Mouse (Mus musculus): ENCODE data around the gene Rpl27. TPM values are rescaled to one million over a fixed set of nuclear protein-coding genes. Genes with fewer than 3 reads are reported as not detected.

The Rpl27 gene
- total and polyA plus RNA-seq, 3 experiments = 595 to 2,621 TPM; not detected in 1

DNA sequence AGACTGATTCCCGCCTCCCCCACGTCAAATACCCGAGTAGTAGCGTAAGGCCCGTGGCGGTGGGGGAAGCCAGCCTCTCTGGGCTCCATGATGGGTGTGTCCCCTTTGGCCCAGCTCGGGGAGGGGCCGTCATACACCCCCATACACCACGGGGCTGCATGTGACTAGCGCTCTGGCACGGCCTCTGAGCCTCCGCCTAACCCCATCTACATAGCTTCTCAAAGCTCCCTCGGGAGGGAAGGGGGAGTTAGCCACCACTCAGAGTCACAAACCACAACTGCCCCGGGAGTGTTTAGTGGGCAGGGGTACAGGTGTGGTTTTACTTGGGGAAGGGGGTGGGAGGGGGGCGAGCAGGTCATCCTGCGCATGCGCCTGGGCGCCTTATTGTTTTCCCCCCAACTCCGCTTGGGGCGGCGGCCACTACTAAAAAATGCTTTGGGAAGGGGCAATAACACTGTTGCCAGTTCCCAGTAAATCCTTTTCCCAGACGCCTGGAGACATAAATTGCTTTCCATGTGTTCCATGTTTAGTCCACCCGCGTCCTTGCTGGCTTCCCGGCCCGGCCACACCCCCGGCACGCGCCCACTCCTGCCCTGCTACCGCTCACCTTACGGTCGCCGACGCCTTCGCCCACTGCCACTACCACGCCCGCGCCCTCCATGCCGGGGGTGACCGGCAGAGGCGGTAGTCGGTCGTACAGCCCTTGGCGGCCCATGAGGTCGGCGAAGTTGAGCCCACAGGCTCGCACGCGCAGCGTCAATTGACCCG, 23.2 kb downstream of the Rpl27 start (continued):
- TF ChIP-seq CHD1 (IDR thresholded peaks at IDR 0.05; ENCODE audit: low read depth, low read length) = no peak
- TF ChIP-seq NELFE (IDR thresholded peaks at IDR 0.05; ENCODE audit: low read depth, low read length) = no peak; the same call in 1 of the 2 replicates
- TF ChIP-seq ETS1 (IDR thresholded peaks at IDR 0.05; ENCODE audit: low read depth, low read length) = no peak; the same call in 1 of the 2 replicates
- TF ChIP-seq HCFC1 (IDR thresholded peaks at IDR 0.05; ENCODE audit: low read depth, low read length) = no peak
- TF ChIP-seq ZMIZ1 (IDR thresholded peaks at IDR 0.05; ENCODE audit: low read depth, low read length) = no peak
- TF ChIP-seq USF2 (IDR thresholded peaks at IDR 0.05; ENCODE audit: borderline replicate concordance in 1 of 2, insufficient read depth in 1 of 2, low read depth in 1 of 2, low read length in 2 of 2) = no peak
- TF ChIP-seq ELF1 (IDR thresholded peaks at IDR 0.05; ENCODE audit: low read depth, low read length) = no peak
- TF ChIP-seq MYC (IDR thresholded peaks at IDR 0.05; ENCODE audit: low read depth, low read length) = no peak
- no peak for TF ChIP-seq POLR2A (IDR thresholded peaks at IDR 0.05; ENCODE audit: control insufficient read depth in 1 of 2, insufficient read depth in 1 of 2, low read depth in 1 of 2, low read length in 2 of 2, poor library complexity in 1 of 2)
- peak; percentile 77; the same call in 1 of the 2 replicates for TF ChIP-seq UBTF (IDR thresholded peaks at IDR 0.05; ENCODE audit: borderline replicate concordance, insufficient read depth, low read depth, low read length)
- TF ChIP-seq MAFK (IDR thresholded peaks at IDR 0.05; ENCODE audit: borderline replicate concordance, low read depth, low read length) = no peak
- peak; percentile 73 for TF ChIP-seq MAX (IDR thresholded peaks at IDR 0.05; ENCODE audit: low read length)
- TF ChIP-seq MAZ (IDR thresholded peaks at IDR 0.05; ENCODE audit: low read depth, low read length) = peak; percentile 79
- no peak; the same call in 1 of the 2 replicates for TF ChIP-seq SIN3A (IDR thresholded peaks at IDR 0.05; ENCODE audit: low read length)
- peak; percentile 45; the same call in 1 of the 2 replicates for TF ChIP-seq TBP (IDR thresholded peaks at IDR 0.05; ENCODE audit: low read depth, low read length)
- TF ChIP-seq GABPA (IDR thresholded peaks at IDR 0.05; ENCODE audit: low read depth, low read length) = no peak
- peak; percentile 89 for TF ChIP-seq NRF1 (IDR thresholded peaks at IDR 0.05; ENCODE audit: insufficient read depth, low read depth, low read length, poor library complexity, severe bottlenecking)
- peak; percentile 23; the same call in 1 of the 2 replicates for TF ChIP-seq TCF12 (IDR thresholded peaks at IDR 0.05; ENCODE audit: low read depth, low read length)
- TF ChIP-seq ZKSCAN1 (IDR thresholded peaks at IDR 0.05; ENCODE audit: low read depth, low read length) = no peak
- TF ChIP-seq JUND (IDR thresholded peaks at IDR 0.05; ENCODE audit: low read depth, low read length) = no peak
- peak; percentile 78 for TF ChIP-seq USF1 (IDR thresholded peaks at IDR 0.05; ENCODE audit: low read depth, low read length)
- no peak for TF ChIP-seq CHD2 (IDR thresholded peaks at IDR 0.05; ENCODE audit: low read length)

Measured in MEL (cell line).